Mouse (Mus musculus) hindbrain, embryonic 11.5 days (tissue): Measurements from ENCODE around the gene Hoxb3. TPM values are rescaled to one million over a fixed set of nuclear protein-coding genes. Genes with fewer than 3 reads are reported as not detected.
A peak's percentile ranks its signal among the peaks of the same experiment; 100 is the strongest.

Source experiments
- ATAC-seq: fragments of 200-750 bp; cut with Nextera tagmentation; 2 replicates; pipeline ENCODE4 v1.8.0; 2017; ENCODE audit warnings: mild to moderate bottlenecking, moderate TSS enrichment, moderate library complexity; ENCODE audit not compliant: low FRiP score
- DNase-seq: peaks from one replicate; pipeline ENCODE4 v3.0.0-alpha.2; 2015; ENCODE audit warnings: low spot score
- H3K27ac ChIP-seq: fragments of 300-500 bp; sonication (generic); 2 replicates; pipeline ENCODE4 v1.5.1; 2014; ENCODE audit warnings: mild to moderate bottlenecking, low read depth, low read length
- H3K27me3 ChIP-seq: fragments of 300-500 bp; sonication (generic); 2 replicates; pipeline ENCODE4 v1.6.1; 2014; ENCODE audit warnings: mild to moderate bottlenecking, low read length, moderate library complexity, mixed read lengths; ENCODE audit not compliant: control insufficient read depth, insufficient read depth
- H3K36me3 ChIP-seq: fragments of 300-500 bp; sonication (generic); 2 replicates; pipeline ENCODE4 v1.6.1; 2014; ENCODE audit warnings: mild to moderate bottlenecking, low read length, moderate library complexity, mixed read lengths; ENCODE audit not compliant: control insufficient read depth, insufficient read depth
- H3K4me1 ChIP-seq: fragments of 300-500 bp; sonication (generic); replicated peaks from 2 replicates; pipeline ENCODE4 v1.6.1; 2014; ENCODE audit warnings: low read length, mixed read lengths; ENCODE audit not compliant: control insufficient read depth, insufficient read depth
- H3K4me2 ChIP-seq: fragments of 300-500 bp; sonication (generic); replicated peaks from 2 replicates; pipeline ENCODE4 v1.6.1; 2014; ENCODE audit warnings: mild to moderate bottlenecking, low read depth, low read length
- H3K4me3 ChIP-seq: fragments of 300-500 bp; sonication (generic); 2 replicates; pipeline ENCODE4 v1.5.1; 2014; ENCODE audit warnings: low read depth, low read length
- H3K9ac ChIP-seq: fragments of 300-500 bp; sonication (generic); 2 replicates; pipeline ENCODE4 v1.6.1; 2014; ENCODE audit warnings: low read depth, low read length
- H3K9me3 ChIP-seq: fragments of 300-500 bp; sonication (generic); 2 replicates; pipeline ENCODE4 v1.6.1; 2016; ENCODE audit warnings: low read length; ENCODE audit not compliant: control insufficient read depth
- WGBS: fragments of 180-500 bp; shearing (Covaris S2); extraction: QIAGEN DNeasy Blood & Tissue Kit; methylation state at CpG from one replicate; pipeline ENCODE4 v1.1.7; 2014; 5-methylcytosine and 5-hydroxymethylcytosine counted together
- polyA plus RNA-seq: library from polyadenylated mRNA; unstranded; fragments of >200 nt; fragmentation: Nextera tagmentation; extraction: Ambion mirVana; gene quantifications from 2 replicates; pipeline ENCODE4 v1.2.1, GENCODE M21; 2014

The Hoxb3 gene
- polyA plus RNA-seq, 1 experiment from 2014 or later = 13.1 TPM

DNA sequence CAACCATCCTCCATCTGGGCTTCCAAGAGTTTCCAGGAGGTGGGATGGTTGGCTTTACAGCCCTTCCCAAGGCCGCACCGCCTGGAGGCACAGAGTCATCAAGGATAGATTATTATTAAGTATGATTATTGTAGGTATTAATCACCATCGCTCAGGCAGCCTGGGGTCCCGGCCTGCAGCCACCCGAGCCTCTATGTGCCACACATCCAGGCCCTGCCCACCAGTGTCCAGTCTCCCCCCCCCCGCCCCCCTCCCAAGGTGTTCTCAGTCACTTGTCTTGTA, 21.7 kb downstream of the Hoxb3 start:
- 6% methylated on average over 5 of the region's 6 CpGs for WGBS
- H3K27ac ChIP-seq = peak overlapping the region; percentile 98
- H3K36me3 ChIP-seq = no peaks in the 10 kb centered on the region
- H3K27me3 ChIP-seq = peaks cover 65% of the 10 kb centered on the region
- H3K4me1 ChIP-seq = peaks cover 5% of the 10 kb centered on the region; the same call in 1 of the 2 replicates
- DNase-seq = no peak
- H3K9me3 ChIP-seq = no peaks in the 10 kb centered on the region
- H3K4me3 ChIP-seq = peak overlapping the region; percentile 56
- no peak for ATAC-seq
- peak overlapping the region; percentile 79 for H3K4me2 ChIP-seq
- H3K9ac ChIP-seq = peak overlapping the region; percentile 93

DNA sequence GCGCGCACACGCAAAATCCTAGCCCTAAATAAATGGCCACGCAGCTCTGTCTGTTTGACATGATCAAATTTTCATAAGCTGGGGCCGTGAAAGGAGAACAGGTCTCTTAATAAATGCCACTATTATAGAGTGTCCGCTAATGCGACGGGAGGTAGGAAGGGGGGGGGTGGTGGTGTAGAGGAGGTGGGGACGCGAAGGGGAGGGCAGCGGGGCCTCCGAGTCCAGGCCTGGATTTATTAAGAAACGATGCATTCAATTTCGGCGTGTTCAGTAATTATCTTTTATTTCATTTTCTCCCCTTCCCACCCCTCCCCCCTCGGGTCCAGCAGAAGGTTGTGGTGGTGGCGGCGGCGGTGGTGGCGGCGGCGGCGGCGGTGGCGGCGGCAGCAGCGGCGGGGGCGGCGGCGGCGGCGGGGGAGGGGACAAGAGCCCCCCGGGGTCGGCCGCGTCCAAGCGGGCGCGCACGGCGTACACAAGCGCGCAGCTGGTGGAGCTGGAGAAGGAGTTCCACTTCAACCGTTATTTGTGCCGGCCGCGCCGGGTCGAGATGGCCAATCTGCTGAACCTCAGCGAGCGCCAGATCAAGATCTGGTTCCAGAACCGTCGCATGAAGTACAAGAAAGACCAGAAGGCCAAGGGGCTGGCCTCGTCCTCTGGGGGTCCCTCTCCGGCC, 22.2 kb downstream of the Hoxb3 start:
- Histone ChIP-seq H3K9me3 (no peaks in the 10 kb centered on the region), H3K4me1 (peaks cover 8% of the 10 kb centered on the region; the same call in 1 of the 2 replicates), H3K27ac (peak overlapping the region; percentile 98), H3K4me3 (peak overlapping the region; percentile 56), H3K9ac (peak overlapping the region; percentile 93), H3K36me3 (no peaks in the 10 kb centered on the region), H3K27me3 (peaks cover 66% of the 10 kb centered on the region), H3K4me2 (peak overlapping the region; percentile 79)
- ATAC-seq (no peak), DNase-seq (peak; percentile 62)
- WGBS = 2% methylated on average over 42 of the region's 56 CpGs

DNA sequence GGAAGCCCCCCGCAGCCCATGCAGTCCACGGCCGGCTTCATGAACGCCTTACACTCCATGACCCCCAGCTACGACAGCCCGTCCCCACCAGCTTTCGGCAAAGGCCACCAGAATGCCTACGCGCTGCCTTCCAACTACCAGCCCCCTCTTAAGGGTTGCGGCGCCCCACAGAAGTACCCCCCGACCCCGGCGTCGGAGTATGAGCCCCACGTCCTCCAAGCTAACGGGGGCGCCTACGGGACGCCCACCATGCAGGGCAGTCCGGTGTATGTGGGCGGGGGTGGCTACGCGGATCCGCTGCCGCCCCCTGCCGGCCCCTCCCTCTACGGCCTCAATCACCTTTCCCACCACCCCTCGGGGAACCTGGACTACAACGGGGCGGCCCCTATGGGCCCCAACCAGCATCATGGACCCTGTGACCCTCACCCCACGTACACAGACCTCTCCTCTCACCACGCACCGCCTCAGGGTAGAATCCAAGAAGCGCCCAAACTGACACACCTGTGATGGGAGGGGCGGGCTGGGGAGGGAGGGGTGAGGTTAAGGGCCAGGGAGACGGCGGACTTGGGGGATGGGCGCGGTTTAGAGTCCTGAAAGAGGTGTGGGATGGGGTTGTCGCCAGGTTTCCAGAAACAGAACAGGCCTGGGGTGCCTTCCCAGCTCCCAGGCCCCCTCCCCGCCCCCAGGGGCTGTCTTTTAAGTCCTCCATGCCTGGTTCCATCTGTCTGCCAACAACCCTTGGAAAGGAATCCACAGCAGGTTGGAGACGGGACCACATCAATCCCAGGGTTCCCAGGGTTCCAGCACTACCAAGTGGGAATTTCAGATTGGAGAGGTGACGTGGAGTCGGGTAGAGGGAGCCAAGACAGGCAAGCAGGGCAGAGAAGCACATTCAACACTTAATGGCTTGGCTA, 23.0 kb downstream of the Hoxb3 start:
- ATAC-seq = no peak
- peak overlapping the region; percentile 93 for H3K9ac ChIP-seq
- H3K27me3 ChIP-seq = peaks cover 71% of the 10 kb centered on the region
- 2% methylated on average over 45 of the region's 45 CpGs for WGBS
- no peaks in the 10 kb centered on the region for H3K9me3 ChIP-seq
- no peaks in the 10 kb centered on the region for H3K36me3 ChIP-seq
- peak overlapping the region; percentile 98 for H3K27ac ChIP-seq
- H3K4me1 ChIP-seq = peaks cover 9% of the 10 kb centered on the region; the same call in 1 of the 2 replicates
- H3K4me2 ChIP-seq = peak overlapping the region; percentile 79
- peak; percentile 70 for DNase-seq
- H3K4me3 ChIP-seq = peak overlapping the region; percentile 56

DNA sequence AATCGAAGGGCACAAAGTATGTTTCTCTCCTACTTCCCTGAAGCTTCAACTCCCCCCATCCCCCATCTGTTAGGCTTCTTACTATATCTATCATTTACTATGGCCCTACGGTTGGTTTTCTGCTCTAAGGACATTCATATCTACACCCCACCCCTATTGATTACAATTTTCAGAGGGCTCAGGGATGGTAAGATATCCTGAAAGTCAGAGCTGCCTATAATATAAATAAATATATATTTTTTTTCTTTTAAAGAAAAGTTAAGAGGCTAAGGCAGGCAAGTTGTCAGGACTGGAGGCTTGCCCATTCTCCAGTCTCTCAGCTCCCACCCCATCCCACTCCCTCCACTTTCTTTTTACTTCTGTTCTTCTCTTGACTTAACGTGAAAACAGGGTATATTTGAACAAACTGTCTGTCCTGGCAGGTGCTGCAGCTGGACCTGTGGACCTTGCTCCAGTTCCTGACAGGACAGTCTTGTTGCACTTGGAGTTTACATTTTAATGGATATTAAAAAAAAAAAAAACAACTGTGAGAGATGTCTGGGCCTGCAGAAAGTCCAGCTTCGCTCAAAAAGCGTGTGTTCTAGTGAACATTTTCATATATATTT, 23.9 kb downstream of the Hoxb3 start:
- no peaks in the 10 kb centered on the region for H3K36me3 ChIP-seq
- peak overlapping the region; percentile 79 for H3K4me2 ChIP-seq
- peaks cover 10% of the 10 kb centered on the region; the same call in 1 of the 2 replicates for H3K4me1 ChIP-seq
- H3K4me3 ChIP-seq = no peak overlapping the region
- peak; percentile 42 for DNase-seq
- 31% methylated on average over 5 of the region's 5 CpGs for WGBS
- peak overlapping the region; percentile 98 for H3K27ac ChIP-seq
- H3K9me3 ChIP-seq = no peaks in the 10 kb centered on the region
- peak overlapping the region; percentile 31; the same call in 1 of the 2 replicates for H3K9ac ChIP-seq
- ATAC-seq = no peak
- peaks cover 73% of the 10 kb centered on the region for H3K27me3 ChIP-seq

DNA sequence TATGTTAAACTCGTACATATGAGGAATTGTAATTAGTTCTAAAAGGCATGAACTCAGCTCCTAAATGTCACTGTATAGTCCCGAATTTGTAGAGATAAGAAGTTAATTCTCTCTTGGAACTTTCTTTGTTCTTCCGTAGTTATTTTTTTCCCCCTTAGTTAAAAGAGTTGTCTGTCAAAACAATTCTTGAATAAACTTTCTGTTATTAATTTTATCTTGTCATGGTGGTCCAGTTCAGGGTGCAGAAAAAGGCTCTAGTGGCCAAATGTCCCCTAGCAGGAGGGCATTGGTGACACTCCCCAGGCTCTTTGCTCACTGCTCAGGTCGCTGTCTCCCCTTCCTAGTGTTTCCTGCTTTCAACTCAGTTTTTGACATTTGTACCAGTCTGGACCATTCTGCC, 24.6 kb downstream of the Hoxb3 start:
- ATAC-seq (no peak), DNase-seq (no peak)
- Histone ChIP-seq H3K9me3 (no peaks in the 10 kb centered on the region), H3K27me3 (peaks cover 69% of the 10 kb centered on the region), H3K36me3 (no peaks in the 10 kb centered on the region), H3K4me2 (peak overlapping the region; percentile 50), H3K4me1 (peaks cover 10% of the 10 kb centered on the region; the same call in 1 of the 2 replicates), H3K4me3 (peak overlapping the region; percentile 39), H3K27ac (peak overlapping the region; percentile 98), H3K9ac (peak overlapping the region; percentile 67; the same call in 1 of the 2 replicates)
- WGBS = 5% methylated on average over 4 of the region's 4 CpGs

- DNase-seq (peak; percentile 74), ATAC-seq (no peak)
- Histone ChIP-seq H3K9me3 (no peaks in the 10 kb centered on the region), H3K4me3 (peak overlapping the region; percentile 39), H3K4me2 (peak overlapping the region; percentile 50), H3K27me3 (peaks cover 67% of the 10 kb centered on the region), H3K27ac (peak overlapping the region; percentile 98), H3K4me1 (peaks cover 10% of the 10 kb centered on the region; the same call in 1 of the 2 replicates), H3K36me3 (no peaks in the 10 kb centered on the region), H3K9ac (peak overlapping the region; percentile 67)
- WGBS = 4% methylated on average over 21 of the region's 21 CpGs
Observed at GRCm38 (mm10) chr11:96348141-96348928, 25.2 kb downstream of the Hoxb3 start.

DNA sequence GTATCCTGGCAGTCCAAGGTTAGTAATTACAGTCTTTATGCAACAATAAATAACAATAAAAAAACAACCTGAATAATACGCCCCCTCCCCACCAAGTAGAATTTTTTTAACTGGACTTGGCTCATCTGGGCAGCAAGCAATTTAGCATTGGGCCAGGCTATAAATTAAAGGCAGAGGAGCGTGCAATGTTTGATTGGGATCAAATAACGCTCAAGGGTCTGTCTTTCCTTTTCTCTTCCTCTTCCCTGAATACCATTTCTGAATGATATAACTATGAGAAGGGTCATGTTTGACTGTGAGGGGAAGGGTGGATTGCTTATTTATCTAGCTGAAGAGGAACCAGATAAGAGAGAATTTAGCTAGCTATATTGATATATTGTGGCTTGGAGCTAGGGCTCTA, 25.9 kb downstream of the Hoxb3 start:
- Histone ChIP-seq H3K27me3 (peaks cover 63% of the 10 kb centered on the region), H3K4me1 (peaks cover 10% of the 10 kb centered on the region; the same call in 1 of the 2 replicates), H3K9me3 (no peaks in the 10 kb centered on the region), H3K4me3 (peak overlapping the region; percentile 39), H3K9ac (peak overlapping the region; percentile 67), H3K4me2 (peak overlapping the region; percentile 50), H3K36me3 (no peaks in the 10 kb centered on the region), H3K27ac (peak overlapping the region; percentile 98)
- ATAC-seq = no peak
- WGBS = 14% methylated on average over 3 of the region's 3 CpGs
- DNase-seq = peak; percentile 37
